In the genomic region with DNA sequence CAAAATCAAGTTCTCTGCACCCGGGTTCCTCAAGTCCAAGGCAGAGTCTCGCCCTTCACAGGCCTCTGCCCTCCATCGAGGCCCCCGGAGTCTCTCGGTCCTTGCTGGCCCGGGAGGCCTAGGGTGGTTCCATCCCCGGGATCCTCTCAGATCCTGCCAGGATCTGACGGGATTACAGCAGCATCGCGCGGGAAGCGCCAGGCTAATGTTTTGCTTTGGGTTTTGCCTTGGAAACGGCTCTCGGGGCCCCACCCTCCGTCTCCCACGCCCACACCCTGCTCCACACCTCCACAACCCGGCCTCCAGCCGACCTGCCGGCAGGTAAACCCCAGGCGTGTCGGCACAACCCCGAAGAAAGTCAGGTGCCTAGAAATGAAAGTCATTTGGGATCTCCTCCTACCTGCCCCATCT, we compare ENCODE assay signal across 8 mouse cellular contexts. TPM values are rescaled to one million over a fixed set of nuclear protein-coding genes. Genes with fewer than 3 reads are reported as not detected.
DNase-seq lines count a peak whose midpoint lies in the region; ATAC-seq and TF ChIP-seq lines count a peak whose summit lies in the region.

No protein-coding gene starts in this region.

- TF ChIP-seq CTCF in layer of hippocampus, adult 2 months (conservative IDR thresholded peaks at IDR 0.05), result no peak

- H3K4me1 ChIP-seq in forebrain, embryonic 14.5 days (ENCODE audit: control insufficient read depth, insufficient read depth, low read length), result peaks cover 23% of the 10 kb centered on the region
- H3K4me1 ChIP-seq in hindbrain, embryonic 11.5 days (replicated peaks; ENCODE audit: control insufficient read depth, insufficient read depth, low read length), result peaks cover 17% of the 10 kb centered on the region
- H3K4me1 ChIP-seq in limb, embryonic 13.5 days, result peaks cover 45% of the 10 kb centered on the region
- peaks cover 35% of the 10 kb centered on the region for H3K4me1 ChIP-seq in midbrain, embryonic 16.5 days (ENCODE audit: control insufficient read depth, insufficient read depth, low read length)

- H3K4me3 ChIP-seq in layer of hippocampus, adult 2 months, result peak overlapping the region; percentile 71; the same call in 1 of the 2 replicates
- H3K4me3 ChIP-seq in forebrain, embryonic 14.5 days (ENCODE audit: low read depth, low read length), result peak overlapping the region; percentile 42
- H3K4me3 ChIP-seq in hindbrain, embryonic 11.5 days (ENCODE audit: low read depth, low read length), result peak overlapping the region; percentile 45
- peak overlapping the region; percentile 62 for H3K4me3 ChIP-seq in limb, embryonic 13.5 days
- peak overlapping the region; percentile 18; the same call in 1 of the 2 replicates for H3K4me3 ChIP-seq in midbrain, embryonic 16.5 days (ENCODE audit: low read depth, low read length)

- no peaks in the 10 kb centered on the region for H3K9me3 ChIP-seq in forebrain, embryonic 14.5 days (replicated peaks; ENCODE audit: control insufficient read depth, low read length)
- H3K9me3 ChIP-seq in hindbrain, embryonic 11.5 days (ENCODE audit: control insufficient read depth, low read length), result no peaks in the 10 kb centered on the region
- H3K9me3 ChIP-seq in limb, embryonic 13.5 days, result no peaks in the 10 kb centered on the region
- no peaks in the 10 kb centered on the region for H3K9me3 ChIP-seq in midbrain, embryonic 16.5 days (replicated peaks; ENCODE audit: control insufficient read depth, low read length, poor library complexity, severe bottlenecking)

- no peak overlapping the region for H3K9ac ChIP-seq in forebrain, embryonic 14.5 days (ENCODE audit: low read length)
- no peak overlapping the region for H3K9ac ChIP-seq in hindbrain, embryonic 11.5 days (ENCODE audit: low read depth, low read length)
- H3K9ac ChIP-seq in limb, embryonic 13.5 days, result no peak overlapping the region
- H3K9ac ChIP-seq in midbrain, embryonic 16.5 days (ENCODE audit: low read depth, low read length), result 0 out of 2 replicates have a peak overlapping the region, but pooled peaks have one; percentile 26

- H3K36me3 ChIP-seq in forebrain, embryonic 14.5 days (ENCODE audit: control insufficient read depth, insufficient read depth, low read length), result no peaks in the 10 kb centered on the region
- H3K36me3 ChIP-seq in hindbrain, embryonic 11.5 days (ENCODE audit: control insufficient read depth, insufficient read depth, low read length), result no peaks in the 10 kb centered on the region
- no peaks in the 10 kb centered on the region for H3K36me3 ChIP-seq in limb, embryonic 13.5 days
- no peaks in the 10 kb centered on the region for H3K36me3 ChIP-seq in midbrain, embryonic 16.5 days (ENCODE audit: control insufficient read depth, insufficient read depth, low read length)

- peak overlapping the region; percentile 94 for H3K4me2 ChIP-seq in forebrain, embryonic 14.5 days (ENCODE audit: low read length)
- H3K4me2 ChIP-seq in hindbrain, embryonic 11.5 days (replicated peaks; ENCODE audit: low read depth, low read length), result peak overlapping the region; percentile 94
- H3K4me2 ChIP-seq in limb, embryonic 13.5 days (replicated peaks), result peak overlapping the region; percentile 100
- H3K4me2 ChIP-seq in midbrain, embryonic 16.5 days (ENCODE audit: low read length), result peak overlapping the region; percentile 98

- H3K27ac ChIP-seq in layer of hippocampus, adult 2 months, result no peak overlapping the region
- no peak overlapping the region for H3K27ac ChIP-seq in forebrain, embryonic 14.5 days (ENCODE audit: low read depth, low read length)
- no peak overlapping the region for H3K27ac ChIP-seq in hindbrain, embryonic 11.5 days (ENCODE audit: low read depth, low read length)
- no peak overlapping the region for H3K27ac ChIP-seq in limb, embryonic 13.5 days
- H3K27ac ChIP-seq in midbrain, embryonic 16.5 days (ENCODE audit: low read length), result no peak overlapping the region

- no peak for DNase-seq in layer of hippocampus, adult 2 months (ENCODE audit: low spot score in 2 of 2)
- no peak for DNase-seq in layer of hippocampus, adult 18-20 months (ENCODE audit: low spot score in 2 of 2)
- peak; percentile 38 for DNase-seq in forebrain, embryonic 14.5 days (ENCODE audit: low spot score)
- peak; percentile 50 for DNase-seq in hindbrain, embryonic 11.5 days (ENCODE audit: low spot score)
- DNase-seq in yolk sac, embryonic 10.5 days (ENCODE audit: low spot score), result peak; percentile 45
- no peak for DNase-seq in right cerebral cortex, postnatal 4 days

- WGBS in forebrain, embryonic 14.5 days, result under 1% methylated on average over 22 of the region's 22 CpGs
- under 1% methylated on average over 22 of the region's 22 CpGs for WGBS in hindbrain, embryonic 11.5 days
- under 1% methylated on average over 22 of the region's 22 CpGs for WGBS in limb, embryonic 13.5 days
- WGBS in midbrain, embryonic 16.5 days, result 2% methylated on average over 22 of the region's 22 CpGs

- no peak for ATAC-seq in forebrain, embryonic 14.5 days
- ATAC-seq in hindbrain, embryonic 11.5 days (ENCODE audit: low FRiP score), result no peak
- no peak for ATAC-seq in limb, embryonic 13.5 days (ENCODE audit: low FRiP score, low read depth)
- no peak for ATAC-seq in midbrain, embryonic 16.5 days

- peaks cover 78% of the 10 kb centered on the region for H3K27me3 ChIP-seq in forebrain, embryonic 14.5 days (replicated peaks; ENCODE audit: control insufficient read depth, insufficient read depth, low read length)
- H3K27me3 ChIP-seq in hindbrain, embryonic 11.5 days (ENCODE audit: control insufficient read depth, insufficient read depth, low read length), result peaks cover 64% of the 10 kb centered on the region
- H3K27me3 ChIP-seq in limb, embryonic 13.5 days, result peaks cover 80% of the 10 kb centered on the region
- H3K27me3 ChIP-seq in midbrain, embryonic 16.5 days (ENCODE audit: control insufficient read depth, insufficient read depth, low read depth, low read length), result peaks cover 44% of the 10 kb centered on the region

RNA-seq across cellular contexts. Expression of a gene that starts 20.2 kb away (rescaled TPM):
- total RNA-seq in layer of hippocampus, adult 2 months (2021), result not detected
- total RNA-seq in layer of hippocampus, adult 18-20 months (2021), result not detected
- polyA plus RNA-seq in forebrain, embryonic 14.5 days (2014; fragmentation: Nextera tagmentation; extraction: Ambion mirVana), result not detected in 2 replicates
- polyA plus RNA-seq in hindbrain, embryonic 11.5 days (2014; fragmentation: Nextera tagmentation; extraction: Ambion mirVana), result not detected in 2 replicates
- polyA plus RNA-seq in limb, embryonic 13.5 days (2015; fragmentation: Nextera tagmentation; extraction: Ambion mirVana), result not detected in 2 replicates
- not detected in 2 replicates for polyA plus RNA-seq in midbrain, embryonic 16.5 days (2015; fragmentation: Nextera tagmentation; extraction: Ambion mirVana)

RNA-seq across cellular contexts. Expression of a gene that starts 33.0 kb away (rescaled TPM):
- under 1 TPM; 0.52 to 0.67 TPM for total RNA-seq in layer of hippocampus, adult 2 months (2021)
- 1 to 10 TPM; 1.6 to 1.7 TPM for total RNA-seq in layer of hippocampus, adult 18-20 months (2021)
- polyA plus RNA-seq in forebrain, embryonic 14.5 days (2014; fragmentation: Nextera tagmentation; extraction: Ambion mirVana), result 0.98 and 1.5 TPM in 2 replicates
- polyA plus RNA-seq in hindbrain, embryonic 11.5 days (2014; fragmentation: Nextera tagmentation; extraction: Ambion mirVana), result 1.4 and 1.5 TPM in 2 replicates
- 4.2 and 4.3 TPM in 2 replicates for polyA plus RNA-seq in limb, embryonic 13.5 days (2015; fragmentation: Nextera tagmentation; extraction: Ambion mirVana)
- 1.2 and 1.6 TPM in 2 replicates for polyA plus RNA-seq in midbrain, embryonic 16.5 days (2015; fragmentation: Nextera tagmentation; extraction: Ambion mirVana)

Comparison
In these comparisons a context has a peak if more than half of its experiments do, and no peak if none do; other contexts are left out.
1. DNase-seq: peak in forebrain, embryonic 14.5 days (single experiment), hindbrain, embryonic 11.5 days (single experiment) and yolk sac, embryonic 10.5 days (single experiment); none in layer of hippocampus, adult 2 months (0 of 2), layer of hippocampus, adult 18-20 months (0 of 2) and right cerebral cortex, postnatal 4 days (single experiment).
2. H3K4me3 ChIP-seq: peak in every context shown above with its lines; median percentile 71 in layer of hippocampus, adult 2 months; 62 in limb, embryonic 13.5 days; 45 in hindbrain, embryonic 11.5 days; 42 in forebrain, embryonic 14.5 days; 18 in midbrain, embryonic 16.5 days.
3. Peak in every context shown above with its lines, with median percentiles within 50 percentile points of each other: H3K4me2 ChIP-seq.